Mouse (Mus musculus) kidney, postnatal 36 days (tissue): ENCODE results near the gene Dzip1l.
"Not testable (repeated sequence)": the region's sequence is repeated elsewhere in the genome, so short reads cannot be mapped to it uniquely, and the experiment has no call there.

Experiments
- DNase-seq, 2 experiments: peaks; one replicate each; pipeline ENCODE4 v3.0.0; 2021 to 2022; ENCODE audit warnings: mixed read lengths in 2 of 2

Dzip1l gene

DNA sequence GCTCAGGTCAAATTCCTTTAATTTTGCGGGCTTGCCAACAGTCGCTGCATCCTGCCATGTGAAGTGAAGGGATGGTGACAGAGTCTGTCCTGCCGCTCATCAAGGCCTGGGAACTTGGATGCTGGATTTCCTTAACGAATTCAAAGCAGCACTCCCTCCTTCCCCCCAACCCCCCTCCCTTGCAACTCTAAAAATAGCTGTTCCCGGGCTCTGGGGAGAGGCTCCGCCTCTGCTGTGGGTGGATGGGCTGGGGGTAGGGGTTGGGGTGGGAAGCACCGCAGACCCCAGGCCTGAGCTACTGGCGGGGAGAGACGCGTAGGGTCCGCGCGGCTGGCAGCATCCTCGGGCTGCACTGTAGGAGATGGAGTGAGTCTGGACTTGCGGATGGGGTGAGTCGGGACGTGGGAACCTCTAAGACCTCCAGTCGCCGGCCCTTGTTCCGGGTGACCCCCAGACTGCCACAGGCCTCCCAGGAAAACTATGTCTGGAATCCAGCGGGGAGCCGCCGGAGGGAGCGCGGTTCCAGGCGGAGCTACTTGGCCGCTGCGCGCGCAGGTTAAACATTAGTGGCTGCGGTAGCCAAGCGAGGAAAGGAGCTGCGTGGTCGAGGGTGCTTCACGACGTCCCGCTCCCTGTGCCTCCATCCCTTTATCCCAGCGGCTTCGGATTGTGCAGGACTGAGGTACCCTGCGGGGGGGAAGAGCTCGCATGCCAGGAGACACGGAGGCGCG, at the start of gene Dzip1l:
TSS of gene Dzip1l (plus strand) at position 216 of the 731 bp plus-strand sequence.
- DNase-seq, result peak; percentile 92 to 93

DNA sequence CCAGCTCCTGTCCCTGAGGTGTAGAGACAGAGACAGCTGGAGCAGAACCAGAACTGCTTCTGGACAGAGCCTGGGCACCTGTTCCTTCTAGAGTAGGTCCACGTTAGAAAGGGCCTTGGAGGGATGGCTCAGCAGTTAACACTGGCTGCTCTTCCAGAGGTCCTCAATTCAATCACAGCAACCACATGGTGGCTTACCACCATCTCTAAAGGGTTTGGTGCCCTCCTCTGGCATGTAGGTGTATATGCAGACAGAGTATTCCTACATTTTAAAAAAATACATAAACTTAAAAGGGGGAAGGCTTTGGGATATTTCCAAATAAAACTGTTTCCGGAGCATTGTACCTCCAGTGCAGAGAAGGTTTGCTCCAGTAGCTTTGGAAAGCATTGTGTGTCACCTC, 48.6 kb upstream of the Dzip1l start:
- peak; percentile 51 to 64 for DNase-seq

DNA sequence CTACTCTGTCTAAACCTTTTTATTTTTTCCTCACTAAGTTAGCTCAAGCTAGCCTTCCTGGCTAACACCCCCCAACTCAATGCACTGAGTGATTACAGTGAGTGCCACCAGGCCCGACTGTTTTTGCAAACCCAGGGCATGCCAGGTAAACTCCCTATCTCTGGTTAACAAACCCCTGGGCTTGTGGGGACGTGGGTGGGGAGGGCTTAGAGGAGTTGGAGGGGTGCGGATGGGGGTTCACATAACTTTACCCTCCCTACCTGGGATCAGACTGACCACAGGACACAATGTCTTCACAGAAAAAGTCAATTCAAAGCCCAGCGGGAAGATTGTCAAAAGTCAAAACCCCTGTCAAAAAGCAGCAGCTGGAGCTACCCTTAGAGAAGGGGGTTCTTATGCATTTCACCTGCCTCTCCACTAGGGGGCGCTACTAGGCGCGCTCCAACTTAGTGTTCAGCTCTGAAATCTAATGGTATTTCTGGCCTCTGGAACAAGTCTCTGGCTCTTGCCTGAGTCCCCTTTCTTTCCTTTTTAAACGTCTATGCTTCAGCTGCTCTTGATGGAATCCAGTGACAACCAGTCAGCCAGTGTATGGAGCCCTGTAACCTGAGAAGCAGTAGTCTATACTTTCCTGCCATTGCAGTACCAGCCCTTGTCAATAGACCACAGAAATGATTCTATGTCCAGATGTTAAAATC, 41.6 kb upstream of the Dzip1l start:
- DNase-seq, result peak; percentile 43 to 79

DNA sequence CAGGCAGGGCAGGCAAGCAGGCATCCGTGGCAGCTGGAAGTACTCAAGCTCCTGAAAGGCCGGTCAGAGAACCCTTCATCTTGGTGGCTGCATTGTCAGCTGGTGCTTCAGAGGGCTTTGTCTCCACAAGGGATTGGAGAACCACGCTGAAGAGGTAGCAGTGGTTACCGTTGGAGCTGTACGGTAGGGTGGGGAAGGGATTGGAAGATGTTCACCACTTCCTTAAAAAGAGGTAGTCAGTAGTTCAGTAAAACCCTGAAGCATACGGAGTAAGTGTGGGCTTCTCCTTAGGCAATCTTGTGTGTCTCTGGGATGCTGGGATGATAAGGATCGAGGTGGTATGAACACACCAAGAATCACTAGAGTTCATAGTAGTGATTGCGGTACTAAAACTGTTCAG, 38.2 kb upstream of the Dzip1l start:
- no peak for DNase-seq

DNA sequence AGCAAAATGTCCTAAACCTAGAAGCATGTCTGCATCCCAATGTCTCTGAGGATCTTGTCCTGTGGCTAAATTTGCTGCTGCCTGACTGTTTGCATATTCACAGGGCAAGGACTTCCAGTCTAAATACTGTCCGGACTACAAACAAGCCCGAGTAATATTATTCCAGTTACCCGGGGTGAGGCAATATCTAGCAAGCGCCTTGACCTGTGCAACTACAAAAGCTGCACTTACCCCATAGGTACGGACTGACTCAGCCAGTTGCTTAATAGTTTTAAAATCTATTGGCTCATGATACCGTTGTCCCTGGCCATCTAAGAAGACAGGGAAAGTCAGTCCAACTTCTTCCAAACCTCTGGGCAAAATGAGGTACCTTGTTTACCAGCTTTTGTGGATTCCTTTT, 30.2 kb upstream of the Dzip1l start:
- not testable (repeated sequence) for DNase-seq

DNA sequence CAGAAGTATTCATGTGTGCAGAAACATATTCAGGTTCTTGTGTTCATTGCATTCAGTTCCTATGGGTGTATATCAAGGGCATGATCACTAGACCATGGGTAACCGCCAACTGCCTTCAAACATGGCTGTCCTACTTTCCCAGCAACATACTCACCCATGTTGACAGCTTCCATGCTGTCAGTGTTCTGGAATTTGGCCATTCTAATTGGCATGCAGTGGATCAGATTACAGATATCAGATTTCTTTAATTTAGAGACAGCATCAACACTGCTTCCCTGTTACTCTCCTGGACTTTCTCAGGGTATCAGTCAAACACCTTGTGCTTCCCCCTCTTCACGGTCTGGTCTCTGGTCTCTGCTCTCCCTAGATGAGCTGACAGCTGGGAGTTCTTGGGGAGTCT, 25.7 kb upstream of the Dzip1l start:
- no peak for DNase-seq

DNA sequence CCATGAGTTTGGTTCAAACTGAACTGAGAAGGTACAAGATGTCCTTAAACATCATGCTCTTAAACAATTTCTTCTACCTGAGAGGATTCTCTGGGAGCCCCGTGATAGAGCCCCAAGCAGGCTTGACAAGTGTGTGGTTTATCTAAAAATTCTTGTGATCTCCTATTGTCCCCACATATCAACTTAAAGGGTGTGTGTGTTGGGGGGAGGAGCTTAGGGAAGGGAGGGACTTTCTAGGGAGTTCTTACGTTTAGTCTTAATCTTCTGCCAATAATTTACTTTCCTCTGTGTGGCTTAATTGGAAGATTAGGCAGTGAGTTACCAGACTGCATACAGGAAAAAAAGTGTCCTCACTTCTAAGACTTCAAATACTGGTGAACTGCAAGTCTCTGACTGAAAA, 17.1 kb upstream of the Dzip1l start, which contains the start of gene A4gnt:
TSS of gene A4gnt (plus strand) at position 301 of the 400 bp plus-strand sequence.
- peak in 1 of 2 experiments; percentile 21 for DNase-seq

DNA sequence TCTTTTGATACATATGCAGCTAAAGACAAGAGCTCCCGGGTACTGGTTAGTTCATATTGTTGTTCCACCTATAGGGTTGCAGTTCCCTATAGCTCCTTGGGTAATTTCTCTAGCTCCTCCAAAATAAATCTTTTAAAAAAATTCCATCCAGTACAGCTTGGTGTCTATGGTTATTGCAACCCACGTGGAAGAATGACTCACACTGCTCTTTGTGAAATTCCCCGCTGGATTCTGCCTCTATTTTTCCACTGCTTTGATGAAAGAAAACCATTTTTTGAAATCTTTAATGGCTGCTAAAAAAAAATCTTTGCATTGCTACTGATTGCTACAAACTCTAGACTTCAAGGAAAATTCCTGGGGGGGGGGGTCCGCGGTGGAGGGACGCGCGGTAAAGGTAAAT, 9.6 kb upstream of the Dzip1l start:
- DNase-seq, result no peak

DNA sequence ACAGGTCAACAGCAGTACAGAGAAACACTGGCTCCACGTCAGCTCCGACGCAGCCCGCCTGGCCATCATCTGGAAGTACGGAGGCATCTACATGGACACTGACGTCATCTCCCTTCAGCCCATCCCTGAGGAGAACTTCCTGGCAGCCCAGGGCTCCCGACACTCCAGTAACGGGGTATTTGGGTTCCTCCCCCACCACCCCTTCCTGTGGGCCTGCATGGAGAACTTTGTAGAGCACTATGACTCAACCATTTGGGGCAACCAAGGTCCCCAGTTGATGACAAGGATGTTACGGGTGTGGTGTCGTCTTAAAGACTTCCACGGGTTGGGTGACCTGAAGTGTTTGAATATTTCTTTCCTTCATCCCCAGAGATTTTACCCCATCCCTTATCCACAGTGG, 9.1 kb upstream of the Dzip1l start:
- no peak for DNase-seq

DNA sequence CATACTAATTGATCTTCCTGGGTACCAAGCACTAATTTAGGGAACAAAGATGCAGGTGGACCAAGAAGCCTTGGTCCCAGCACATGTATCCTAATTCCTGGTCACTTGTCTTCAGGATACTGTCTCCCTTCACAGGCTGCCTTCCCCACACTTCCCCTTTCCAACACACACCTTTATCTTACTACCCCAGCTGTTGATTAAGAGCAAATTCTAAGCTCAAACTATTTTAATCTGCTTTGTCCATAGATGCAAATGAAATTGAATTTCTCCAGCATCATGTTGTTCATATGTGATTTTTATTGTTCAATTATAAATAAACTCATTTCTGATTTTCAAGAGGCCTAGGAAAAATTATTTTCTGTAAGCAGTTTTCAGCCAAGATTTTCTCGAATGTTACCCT, 7.3 kb upstream of the Dzip1l start:
- DNase-seq, result no peak

DNA sequence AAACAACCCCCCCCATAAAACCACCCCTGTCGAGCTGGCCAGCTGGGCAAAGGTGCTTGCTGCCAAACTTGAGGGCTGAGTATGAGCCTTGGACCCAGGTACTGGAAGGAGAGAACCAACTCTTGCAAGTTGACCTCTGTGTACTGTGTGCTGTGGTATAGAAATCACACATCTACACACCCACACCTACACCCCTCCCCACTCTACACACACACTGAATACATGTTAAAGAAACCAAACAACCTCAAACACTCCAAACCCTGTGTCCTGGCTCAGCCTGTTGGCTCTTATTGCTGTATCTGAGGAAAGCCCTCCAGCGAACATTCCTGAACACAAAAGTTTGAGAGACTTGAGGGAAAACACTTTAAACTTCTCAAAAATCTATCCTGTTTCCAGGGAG, 6.3 kb upstream of the Dzip1l start:
- no peak for DNase-seq

DNA sequence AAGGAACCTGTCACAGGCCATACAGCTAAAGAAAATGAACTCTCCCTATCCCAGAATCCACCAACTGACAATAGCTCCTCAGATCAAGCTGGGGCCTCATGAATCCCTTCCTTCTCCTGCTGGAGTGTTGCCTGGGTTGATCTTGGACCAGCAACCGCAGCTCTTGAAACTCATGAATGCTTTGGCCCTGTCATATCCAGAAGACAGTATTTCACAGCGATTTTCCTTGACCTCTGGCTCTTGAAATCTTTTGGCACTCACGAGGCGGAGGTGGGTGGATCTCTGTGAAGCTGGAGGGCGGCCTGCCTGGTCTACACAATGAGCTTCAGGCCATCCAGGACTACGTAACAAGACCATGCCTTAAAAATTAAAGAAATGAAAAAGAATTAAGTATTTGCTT, 5.2 kb upstream of the Dzip1l start:
- DNase-seq, result peak in 1 of 2 experiments; percentile 18

DNA sequence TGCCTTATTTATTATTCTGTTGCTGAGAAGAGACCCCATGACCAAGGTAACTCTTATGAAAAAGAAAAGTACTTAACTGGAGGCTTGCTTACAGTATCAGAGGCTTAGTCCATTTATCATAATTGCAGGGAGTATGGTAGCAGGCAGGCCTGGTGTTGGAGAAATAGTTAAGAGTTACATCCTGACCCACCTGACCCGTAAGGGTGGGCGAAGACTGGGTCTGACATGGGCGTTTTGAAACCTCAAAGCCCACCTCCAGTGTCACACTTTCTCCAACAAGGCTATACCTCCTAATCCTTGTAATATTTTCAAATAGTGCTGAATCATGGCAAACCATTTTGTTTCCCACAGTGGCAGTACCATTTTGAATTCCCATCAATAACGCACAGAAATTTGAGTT, 715 bp upstream of the Dzip1l start:
- no peak for DNase-seq

DNA sequence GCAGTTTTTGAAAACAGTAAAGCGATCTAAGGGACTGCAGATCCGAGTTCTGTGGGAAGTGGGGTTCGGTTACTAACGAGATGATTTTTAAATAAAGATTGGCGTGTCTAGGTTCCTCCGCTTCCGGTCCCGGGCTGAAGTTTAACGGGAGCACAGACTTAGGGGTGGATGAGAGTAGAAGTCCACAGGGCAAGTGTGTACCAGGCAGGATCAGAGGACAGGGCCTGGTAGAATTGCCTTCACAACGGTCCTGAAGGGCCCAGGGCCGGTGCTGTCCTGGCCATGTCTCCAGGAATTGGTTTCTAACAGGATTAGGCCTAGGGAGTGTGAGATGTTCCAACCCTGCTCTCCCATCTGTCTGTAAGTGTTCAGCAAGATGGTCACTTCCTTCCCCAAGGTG, 775 bp downstream of the Dzip1l start:
- peak; percentile 69 to 73 for DNase-seq

DNA sequence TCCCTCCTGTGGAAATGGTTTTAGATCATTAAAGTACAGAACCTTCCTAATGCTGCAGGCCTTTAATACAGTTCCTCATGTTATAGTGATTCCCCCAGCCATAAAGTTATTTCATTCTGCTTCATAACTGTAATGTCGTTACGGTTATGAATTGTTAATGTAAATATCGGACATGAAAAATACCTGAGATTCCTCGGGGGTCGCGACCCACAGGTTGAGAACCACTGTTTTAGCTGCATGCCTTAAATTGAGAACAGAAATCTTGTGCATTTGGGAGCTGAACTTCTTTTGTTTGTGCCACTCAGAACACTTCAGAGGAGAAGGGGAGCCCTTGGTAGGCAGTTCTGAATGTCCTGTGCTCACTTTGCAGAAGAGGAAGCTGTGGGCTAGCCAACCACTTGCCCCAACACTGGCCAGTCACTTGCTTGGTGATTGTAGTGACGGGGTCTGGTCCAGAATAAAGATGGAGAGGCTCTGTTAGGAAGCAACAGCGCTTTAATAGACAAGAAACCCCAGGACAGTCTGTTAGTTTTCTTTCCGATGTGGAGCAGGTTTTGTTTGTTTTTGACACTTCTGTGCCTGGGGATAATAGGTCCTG, 1.3 kb downstream of the Dzip1l start:
- peak in 1 of 2 experiments; percentile 10 for DNase-seq

DNA sequence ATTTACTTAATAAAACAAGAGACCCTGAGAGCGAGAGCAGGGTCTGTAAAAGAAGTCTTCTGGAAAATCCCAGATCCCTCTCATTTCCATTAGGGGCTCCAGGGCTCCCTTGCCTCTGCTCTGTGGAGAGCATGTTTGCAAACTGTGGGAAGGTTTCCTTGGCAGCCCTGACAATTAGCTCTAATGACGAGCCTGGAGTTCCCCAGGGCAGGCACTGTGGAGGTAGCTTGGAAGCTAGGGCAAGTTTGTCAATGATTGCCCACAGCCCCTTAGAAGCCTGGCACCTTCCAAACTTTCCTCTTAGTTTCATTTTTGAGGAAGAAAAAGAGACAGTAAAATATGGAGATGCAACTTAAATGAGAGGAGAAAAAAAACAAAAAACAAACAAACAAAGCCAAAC, 2.5 kb downstream of the Dzip1l start:
- DNase-seq, result peak; percentile 76 to 80

DNA sequence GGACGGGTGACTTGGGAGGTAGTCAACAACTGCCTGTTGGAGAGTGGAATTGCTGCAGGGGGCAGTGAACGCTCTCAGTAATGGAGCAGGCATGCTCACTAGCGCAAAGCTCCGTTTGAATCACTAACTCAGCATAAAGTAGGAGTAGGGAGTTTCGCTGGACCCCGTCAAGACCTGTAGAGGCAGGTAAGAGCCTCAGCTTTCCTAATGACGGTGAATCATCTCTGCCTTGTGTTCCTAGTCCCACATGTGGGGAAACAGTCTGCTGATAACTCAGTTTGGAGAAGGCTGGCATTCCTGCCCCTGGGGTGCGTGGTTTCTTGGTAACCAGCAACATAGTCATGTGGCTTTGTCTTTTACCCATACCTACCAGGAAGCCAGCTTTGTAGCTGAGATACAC, 3.0 kb downstream of the Dzip1l start:
- peak; percentile 53 to 59 for DNase-seq

DNA sequence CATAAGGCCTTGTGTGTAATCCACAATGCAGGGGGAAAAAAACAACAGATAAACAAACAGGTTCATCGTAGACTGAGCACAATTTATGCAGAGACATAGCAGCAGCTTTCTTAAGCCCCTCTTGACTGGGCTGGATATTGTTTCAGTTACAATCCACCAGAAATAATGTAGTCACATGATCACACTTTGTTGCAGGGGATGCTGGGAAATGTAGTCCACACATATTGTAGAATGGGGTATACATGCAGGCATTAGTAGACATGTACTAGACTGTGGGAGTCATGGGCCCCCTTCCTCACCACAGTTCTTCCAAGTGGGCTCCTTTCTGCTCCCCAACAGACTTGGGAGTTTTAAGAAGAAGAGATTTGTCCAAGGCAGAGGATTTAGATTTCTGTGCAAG, 7.5 kb downstream of the Dzip1l start:
- no peak for DNase-seq

DNA sequence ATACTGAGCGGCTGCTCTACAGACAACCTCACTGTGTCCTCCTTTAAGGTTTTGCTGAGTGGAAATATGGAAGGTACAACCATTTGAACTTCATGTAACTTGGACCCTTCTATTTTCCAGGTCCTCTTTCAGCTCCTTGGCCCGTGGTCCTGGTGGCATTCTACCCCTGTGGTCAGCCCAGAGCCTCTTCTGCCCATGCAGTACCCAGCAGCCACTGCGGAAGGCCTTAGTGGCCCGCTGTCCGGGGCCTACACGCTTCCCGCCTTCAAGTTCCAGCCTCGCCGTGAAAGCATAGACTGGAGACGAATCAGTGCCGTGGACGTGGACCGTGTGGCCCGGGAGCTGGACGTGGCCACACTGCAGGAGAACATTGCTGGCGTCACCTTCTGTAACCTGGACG, 7.9 kb downstream of the Dzip1l start:
- DNase-seq, result no peak

DNA sequence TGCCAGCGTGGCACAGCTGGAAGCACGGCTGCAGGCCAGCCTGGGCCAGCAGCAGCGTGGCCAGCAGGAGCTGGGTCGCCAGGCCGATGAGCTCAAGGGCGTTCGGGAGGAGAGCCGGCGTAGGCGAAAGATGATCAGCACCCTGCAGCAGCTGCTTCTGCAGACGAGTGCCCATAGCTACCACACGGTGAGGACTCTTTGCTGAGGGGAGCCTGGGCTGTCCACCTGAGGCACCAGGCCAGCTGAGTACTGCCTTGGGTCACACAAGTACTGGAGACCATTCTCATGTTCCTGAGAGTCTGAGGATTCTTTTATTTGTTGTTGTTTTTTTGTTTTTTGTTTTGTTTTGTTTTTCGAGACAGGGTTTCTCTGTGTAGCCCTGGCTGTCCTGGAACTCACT, 8.4 kb downstream of the Dzip1l start:
- DNase-seq, result no peak

DNA sequence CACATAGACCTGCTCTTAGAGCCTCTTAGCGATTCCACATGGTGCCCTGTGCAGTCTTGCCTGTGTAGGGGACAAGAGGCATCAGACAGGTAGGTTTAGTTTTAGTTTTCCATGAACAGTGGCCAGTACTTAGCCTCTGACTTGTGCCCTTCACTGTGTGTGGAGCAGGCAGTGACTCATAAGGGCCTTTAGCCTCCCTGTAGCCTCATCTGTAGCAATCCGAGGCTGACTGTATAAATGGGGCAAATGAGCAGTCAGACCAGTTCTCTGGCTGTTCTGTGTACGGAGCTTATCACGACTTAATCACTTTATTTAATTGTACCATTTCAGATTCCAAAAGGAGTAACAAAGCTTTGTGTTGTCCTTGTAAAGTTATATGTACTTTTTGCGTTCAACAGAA, 10.7 kb downstream of the Dzip1l start:
- DNase-seq, result no peak

DNA sequence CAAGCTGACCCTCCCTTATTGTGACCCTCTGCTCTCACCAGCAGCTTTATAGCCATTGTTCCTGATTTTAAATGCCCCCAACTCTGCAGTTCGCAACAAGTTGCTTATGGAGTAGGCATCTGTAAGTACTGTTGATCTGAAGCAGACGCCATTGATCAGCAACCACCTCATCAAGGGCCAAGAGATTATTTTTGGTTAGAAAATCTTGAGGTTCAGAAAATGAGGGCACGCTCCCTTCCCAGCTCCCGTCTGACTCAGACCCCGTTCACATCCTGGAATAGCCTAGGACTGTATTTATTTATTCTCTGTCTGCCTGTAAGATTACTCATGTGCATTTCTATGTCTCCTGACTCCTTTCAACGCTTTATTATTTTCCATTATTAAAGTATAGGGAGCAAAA, 16.1 kb downstream of the Dzip1l start:
- DNase-seq, result no peak

DNA sequence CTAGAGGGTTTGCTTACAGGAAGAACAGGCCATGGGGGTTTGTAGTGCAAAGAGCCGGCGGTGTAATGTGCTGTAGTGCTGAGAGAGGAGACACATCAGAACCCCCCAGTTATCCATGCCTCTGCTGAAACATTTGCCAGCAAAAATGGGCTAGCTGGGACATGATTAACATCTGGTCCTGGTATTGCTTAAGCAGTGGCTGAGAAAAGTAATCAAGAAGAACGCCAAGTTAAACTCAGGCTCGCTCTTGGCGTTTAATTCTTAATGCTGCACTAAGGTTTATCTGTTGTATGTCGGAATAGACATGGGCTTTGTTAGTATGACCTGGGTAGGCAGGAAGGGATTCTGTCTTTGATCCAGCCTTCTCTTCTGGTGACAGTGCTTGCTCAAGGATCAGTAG, 16.8 kb downstream of the Dzip1l start:
- DNase-seq, result no peak

DNA sequence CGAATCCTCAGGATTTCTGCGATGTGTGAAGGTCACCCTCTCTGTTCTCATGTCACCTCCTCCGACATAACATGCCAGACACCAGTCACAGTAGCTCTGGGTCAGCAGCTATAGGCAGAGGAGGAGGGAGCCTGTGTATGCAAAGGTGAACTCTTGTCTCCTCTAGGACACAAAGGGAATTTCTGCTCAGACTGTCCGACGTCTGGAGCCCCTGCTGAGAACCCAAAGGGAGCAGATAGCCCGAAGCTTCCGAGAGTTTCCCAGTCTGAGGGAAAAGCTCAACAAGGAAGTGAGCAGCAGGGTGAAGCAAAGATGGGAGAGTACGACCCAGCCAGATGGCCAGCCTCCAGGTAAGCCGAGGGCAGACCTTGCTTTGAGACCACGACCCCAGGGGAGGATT, 31.5 kb downstream of the Dzip1l start:
- no peak for DNase-seq
